Mouse (Mus musculus) thymus, adult 2 months (tissue): ENCODE results near the gene Acad10.
"Not testable (repeated sequence)": the region's sequence is repeated elsewhere in the genome, so short reads cannot be mapped to it uniquely, and the experiment has no call there.

Source experiments
- CTCF ChIP-seq: fragments of 200-500 bp; IDR thresholded peaks from 2 replicates; pipeline ENCODE4 v1.5.1; 2012; ENCODE audit warnings: mild to moderate bottlenecking, control low read depth, low read length, moderate library complexity, borderline replicate concordance; ENCODE audit not compliant: control insufficient read depth, poor library complexity, insufficient read depth; ENCODE audit errors: extremely low read depth
- POLR2A ChIP-seq: fragments of 200-500 bp; IDR thresholded peaks from 2 replicates; pipeline ENCODE4 v1.6.1; 2012; ENCODE audit warnings: mild to moderate bottlenecking, low read length, control low read depth, moderate library complexity; ENCODE audit not compliant: control insufficient read depth, poor library complexity, insufficient read depth; ENCODE audit errors: extremely low read depth

DNA sequence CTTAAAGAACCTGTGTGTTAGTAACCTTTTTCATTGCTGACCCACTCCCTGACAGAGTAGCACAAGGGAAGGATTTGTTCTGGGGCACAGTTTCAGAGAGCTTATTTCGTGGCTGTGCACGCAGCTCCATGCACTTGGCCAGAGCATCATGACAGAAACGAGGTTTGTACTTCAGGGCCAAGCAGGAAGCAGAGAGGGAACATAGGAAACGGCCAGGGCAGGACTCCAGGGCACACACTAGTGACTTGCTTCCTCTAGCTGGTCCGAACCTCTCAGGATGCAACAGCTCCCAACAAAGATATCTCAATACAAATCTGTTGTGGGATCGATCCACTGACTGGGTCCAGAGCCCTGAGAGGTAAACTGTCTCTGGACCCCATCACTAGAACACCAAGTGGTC is 3.4 kb downstream of the Acad10 start:
- not testable (repeated sequence) for TF ChIP-seq CTCF, POLR2A
